Comparison of ENCODE assay signal across 13 mouse cellular contexts in the genomic region with DNA sequence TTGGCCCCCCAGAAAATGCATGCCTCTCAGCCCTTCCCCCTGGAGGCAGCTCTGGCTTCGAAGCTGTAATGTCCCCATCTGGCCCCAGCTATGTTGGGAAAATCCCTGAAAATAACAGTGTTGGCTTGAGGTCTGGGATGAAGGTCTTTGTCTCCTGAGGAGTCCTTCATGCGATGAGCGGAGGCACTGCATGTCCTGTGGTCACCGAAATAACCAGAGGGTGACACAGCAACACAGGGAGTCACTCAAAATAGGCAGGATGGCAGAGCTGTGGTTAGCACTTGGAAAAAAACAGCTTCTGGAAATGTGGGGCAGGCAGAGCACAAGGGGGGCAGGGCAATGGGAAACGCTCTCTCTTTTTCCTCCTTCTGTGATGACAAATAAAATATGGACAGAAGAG. TPM values are rescaled to one million over a fixed set of nuclear protein-coding genes. Genes with fewer than 3 reads are reported as not detected.
A peak's percentile ranks its signal among the peaks of the same experiment; 100 is the strongest.
DNase-seq lines count a peak whose midpoint lies in the region; ATAC-seq and TF ChIP-seq lines count a peak whose summit lies in the region.
"Had no signal": no experiment of that assay in that cellular context is flagged by ENCODE, and none has a peak within 500 bp of the region (broad histone marks: within the 10 kb centered on the region; RNA-seq: fewer than 3 reads in every experiment).

No protein-coding gene starts in this region.

- ATAC-seq in forebrain, postnatal 0 days, result no peak
- ATAC-seq: hindbrain, postnatal 0 days had no signal

- H3K9me3 ChIP-seq in forebrain, embryonic 10.5 days, result no peaks in the 10 kb centered on the region
- no peaks in the 10 kb centered on the region for H3K9me3 ChIP-seq in forebrain, postnatal 0 days (ENCODE audit: low read length)
- H3K9me3 ChIP-seq in midbrain, embryonic 10.5 days (replicated peaks), result no peaks in the 10 kb centered on the region
- H3K9me3 ChIP-seq: limb, embryonic 12.5 days; liver, embryonic 15.5 days had no signal

- no peak for DNase-seq in forebrain, embryonic 10.5 days (ENCODE audit: extremely low spot score, low spot score)
- DNase-seq in forebrain, postnatal 0 days, result no peak
- DNase-seq in left cerebral cortex, adult 2 months (ENCODE audit: extremely low spot score in 1 of 2, low spot score in 2 of 2), result no peak
- no peak for DNase-seq in left cerebral cortex, adult 18-20 months (ENCODE audit: low spot score in 2 of 2)
- peak; percentile 83 for DNase-seq in 416B (ENCODE audit: low read depth)
- no peak for DNase-seq in midbrain, embryonic 10.5 days (ENCODE audit: low spot score)
- DNase-seq in ovary, postnatal 14 days (ENCODE audit: low spot score), result no peak
- DNase-seq: cerebellum, adult 8-10 months; kidney, adult 8-10 months had no signal

- TF ChIP-seq CTCF in forebrain, postnatal 0 days (IDR thresholded peaks at IDR 0.05; ENCODE audit: low read depth), result no peak
- TF ChIP-seq CTCF in left cerebral cortex, adult 2 months (IDR thresholded peaks at IDR 0.05), result no peak; the same call in 1 of the 2 replicates

- intact Hi-C loops in left cerebral cortex, adult 2 months (cut with DNase I), result loop anchor here (5.0 kb wide), 1 partner anchor 325 kb away; no protein-coding TSS in a partner anchor

- peaks cover 54% of the 10 kb centered on the region for H3K27me3 ChIP-seq in forebrain, embryonic 10.5 days (ENCODE audit: poor library complexity, severe bottlenecking)
- H3K27me3 ChIP-seq in forebrain, postnatal 0 days (ENCODE audit: insufficient read depth, low read length), result no peaks in the 10 kb centered on the region
- peaks cover 66% of the 10 kb centered on the region for H3K27me3 ChIP-seq in midbrain, embryonic 10.5 days (ENCODE audit: low read depth, poor library complexity, severe bottlenecking)
- H3K27me3 ChIP-seq: limb, embryonic 12.5 days had no signal

- no peaks in the 10 kb centered on the region for H3K36me3 ChIP-seq in forebrain, embryonic 10.5 days (replicated peaks)
- H3K36me3 ChIP-seq in forebrain, postnatal 0 days (ENCODE audit: insufficient read depth), result no peaks in the 10 kb centered on the region
- no peaks in the 10 kb centered on the region for H3K36me3 ChIP-seq in macrophage (ENCODE audit: inconsistent target)
- no peaks in the 10 kb centered on the region for H3K36me3 ChIP-seq in midbrain, embryonic 10.5 days
- H3K36me3 ChIP-seq: limb, embryonic 12.5 days; liver, embryonic 15.5 days had no signal

- peaks cover 48% of the 10 kb centered on the region for H3K4me1 ChIP-seq in forebrain, embryonic 10.5 days
- peaks cover 21% of the 10 kb centered on the region for H3K4me1 ChIP-seq in forebrain, postnatal 0 days (ENCODE audit: insufficient read depth)
- peaks cover 49% of the 10 kb centered on the region for H3K4me1 ChIP-seq in midbrain, embryonic 10.5 days

- 89% methylated on average over 5 of the region's 5 CpGs for WGBS in forebrain, embryonic 10.5 days
- WGBS in forebrain, postnatal 0 days, result 80% methylated on average over 5 of the region's 5 CpGs
- WGBS in macrophage (ENCODE audit: missing documents), result 20% methylated on average over 5 of the region's 5 CpGs
- WGBS in midbrain, embryonic 10.5 days, result 88% methylated on average over 5 of the region's 5 CpGs

- H3K9ac ChIP-seq in forebrain, postnatal 0 days, result no peak overlapping the region
- H3K9ac ChIP-seq: limb, embryonic 12.5 days; liver, embryonic 15.5 days had no signal

- no peak overlapping the region for H3K4me3 ChIP-seq in forebrain, embryonic 10.5 days
- no peak overlapping the region for H3K4me3 ChIP-seq in forebrain, postnatal 0 days (ENCODE audit: low read depth, low read length)
- no peak overlapping the region for H3K4me3 ChIP-seq in left cerebral cortex, adult 2 months
- H3K4me3 ChIP-seq in macrophage (ENCODE audit: inconsistent target), result no peak overlapping the region
- no peak overlapping the region for H3K4me3 ChIP-seq in midbrain, embryonic 10.5 days
- H3K4me3 ChIP-seq: limb, embryonic 12.5 days; liver, embryonic 15.5 days had no signal

- H3K79me2 ChIP-seq in macrophage (ENCODE audit: inconsistent target), result no peaks in the 10 kb centered on the region

- peak overlapping the region; percentile 64; the same call in 1 of the 2 replicates for H3K27ac ChIP-seq in forebrain, embryonic 10.5 days
- no peak overlapping the region for H3K27ac ChIP-seq in forebrain, postnatal 0 days (ENCODE audit: low read depth, low read length)
- peak overlapping the region; percentile 74 for H3K27ac ChIP-seq in left cerebral cortex, adult 2 months
- peak overlapping the region; percentile 90 for H3K27ac ChIP-seq in macrophage
- H3K27ac ChIP-seq in midbrain, embryonic 10.5 days (replicated peaks), result no peak overlapping the region
- H3K27ac ChIP-seq: hindbrain, postnatal 0 days; limb, embryonic 12.5 days; liver, embryonic 15.5 days had no signal

- H3K4me2 ChIP-seq in forebrain, postnatal 0 days (ENCODE audit: low read depth), result no peak overlapping the region
- H3K4me2 ChIP-seq: limb, embryonic 12.5 days; liver, embryonic 15.5 days had no signal

RNA-seq across cellular contexts. Expression of gene Fgd3, which starts 2.1 kb away (rescaled TPM):
- polyA plus RNA-seq in forebrain, embryonic 10.5 days (2016; fragmentation: Nextera tagmentation; extraction: Ambion mirVana), result 0.90 and 1.1 TPM in 2 replicates
- total RNA-seq in forebrain, postnatal 0 days (2014; rRNA removed), result 14.0 and 17.2 TPM in 2 replicates
- 2.0 and 2.8 TPM in 2 replicates for polyA plus RNA-seq in forebrain, postnatal 0 days (2015; fragmentation: Nextera tagmentation; extraction: Ambion mirVana)
- total RNA-seq in left cerebral cortex, adult 2 months (2021), result 1 to 10 TPM; 6.7 to 7.1 TPM
- 1 to 10 TPM; 5.0 to 5.9 TPM for total RNA-seq in left cerebral cortex, adult 18-20 months (2021)
- total RNA-seq in macrophage (2018; cell fraction: chromatin; rRNA removed), result 10 to 100 TPM in 25 of 26 experiments, 1 to 10 TPM in 1; 9.2 to 88.5 (median 38.6) TPM
- 10 to 100 TPM in 25 of 26 experiments, 1 to 10 TPM in 1; 9.7 to 25.1 (median 18.9) TPM for total RNA-seq in macrophage (2018; cell fraction: cytosol; rRNA removed)
- 10 to 100 TPM; 13.5 to 50.3 (median 27.5) TPM for total RNA-seq in macrophage (2018; cell fraction: nucleus; rRNA removed)
- 14.8 to 24.2 TPM (median 22.8 TPM) in 3 replicates for polyA plus RNA-seq in macrophage (2018)
- 1.1 and 1.5 TPM in 2 replicates for polyA plus RNA-seq in midbrain, embryonic 10.5 days (2016; fragmentation: Nextera tagmentation; extraction: Ambion mirVana)

RNA-seq across cellular contexts. Expression of gene Bicd2, which starts 19.2 kb away (rescaled TPM):
- polyA plus RNA-seq in forebrain, embryonic 10.5 days (2016; fragmentation: Nextera tagmentation; extraction: Ambion mirVana), result 26.2 and 28.8 TPM in 2 replicates
- total RNA-seq in forebrain, postnatal 0 days (2014; rRNA removed), result 40.9 and 50.9 TPM in 2 replicates
- polyA plus RNA-seq in forebrain, postnatal 0 days (2015; fragmentation: Nextera tagmentation; extraction: Ambion mirVana), result 20.8 and 23.7 TPM in 2 replicates
- total RNA-seq in left cerebral cortex, adult 2 months (2021), result 10 to 100 TPM; 53.9 to 54.6 TPM
- 10 to 100 TPM; 46.4 to 48.6 TPM for total RNA-seq in left cerebral cortex, adult 18-20 months (2021)
- total RNA-seq in macrophage (2018; cell fraction: chromatin; rRNA removed), result 10 to 100 TPM; 16.0 to 91.6 (median 51.0) TPM
- total RNA-seq in macrophage (2018; cell fraction: cytosol; rRNA removed), result 10 to 100 TPM; 29.1 to 37.9 (median 33.2) TPM
- total RNA-seq in macrophage (2018; cell fraction: nucleus; rRNA removed), result 10 to 100 TPM; 25.2 to 74.3 (median 46.6) TPM
- polyA plus RNA-seq in macrophage (2018), result 24.3 to 34.5 TPM (median 30.4 TPM) in 3 replicates
- 29.7 and 33.9 TPM in 2 replicates for polyA plus RNA-seq in midbrain, embryonic 10.5 days (2016; fragmentation: Nextera tagmentation; extraction: Ambion mirVana)

Comparison
In these comparisons a context has a peak if more than half of its experiments do, and no peak if none do; other contexts are left out.
1. H3K27ac ChIP-seq: peak in forebrain, embryonic 10.5 days (single experiment), left cerebral cortex, adult 2 months (single experiment) and macrophage (single experiment); none in forebrain, postnatal 0 days (single experiment) and midbrain, embryonic 10.5 days (single experiment).